Mouse (Mus musculus) thymus, adult 2 months (tissue): ENCODE results near the gene Ctrc.

Experiments used
- CTCF ChIP-seq: fragments of 200-500 bp; IDR thresholded peaks from 2 replicates; pipeline ENCODE4 v1.5.1; 2012; ENCODE audit warnings: mild to moderate bottlenecking, control low read depth, low read length, moderate library complexity, borderline replicate concordance; ENCODE audit not compliant: control insufficient read depth, poor library complexity, insufficient read depth; ENCODE audit errors: extremely low read depth
- POLR2A ChIP-seq: fragments of 200-500 bp; IDR thresholded peaks from 2 replicates; pipeline ENCODE4 v1.6.1; 2012; ENCODE audit warnings: mild to moderate bottlenecking, low read length, control low read depth, moderate library complexity; ENCODE audit not compliant: control insufficient read depth, poor library complexity, insufficient read depth; ENCODE audit errors: extremely low read depth

- TF ChIP-seq CTCF (no peak), POLR2A (no peak)
Measured at GRCm38 (mm10) chr4:141861591-141862295, 15.6 kb upstream of the Ctrc start.
